Mouse (Mus musculus): ENCODE data around the gene Agpat3.
"Not testable (repeated sequence)": the region's sequence is repeated elsewhere in the genome, so short reads cannot be mapped to it uniquely, and the experiment has no call there.

Agpat3 gene

DNA sequence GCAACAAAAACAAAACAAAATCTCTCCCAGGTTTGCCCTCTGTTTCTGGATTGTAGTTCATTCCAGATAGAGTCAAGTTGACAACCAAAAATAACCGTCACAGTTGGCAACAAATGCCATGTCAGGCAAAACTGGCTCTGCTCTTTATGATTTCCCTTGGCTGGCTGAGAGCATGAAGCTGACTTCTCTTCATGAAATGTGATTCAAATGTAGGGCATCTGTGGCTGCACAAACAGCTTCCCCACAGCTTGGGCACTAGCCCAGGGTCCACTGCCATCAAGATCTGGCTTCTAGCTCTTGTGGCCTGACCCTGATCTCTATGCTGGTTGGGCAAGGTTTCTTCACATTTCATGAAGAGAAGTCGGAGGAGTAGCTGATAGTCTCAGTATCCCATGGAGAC lies 9.7 kb upstream of the Agpat3 start:
- DNase-seq (ENCODE audit: low read depth, low spot score): no peak

DNA sequence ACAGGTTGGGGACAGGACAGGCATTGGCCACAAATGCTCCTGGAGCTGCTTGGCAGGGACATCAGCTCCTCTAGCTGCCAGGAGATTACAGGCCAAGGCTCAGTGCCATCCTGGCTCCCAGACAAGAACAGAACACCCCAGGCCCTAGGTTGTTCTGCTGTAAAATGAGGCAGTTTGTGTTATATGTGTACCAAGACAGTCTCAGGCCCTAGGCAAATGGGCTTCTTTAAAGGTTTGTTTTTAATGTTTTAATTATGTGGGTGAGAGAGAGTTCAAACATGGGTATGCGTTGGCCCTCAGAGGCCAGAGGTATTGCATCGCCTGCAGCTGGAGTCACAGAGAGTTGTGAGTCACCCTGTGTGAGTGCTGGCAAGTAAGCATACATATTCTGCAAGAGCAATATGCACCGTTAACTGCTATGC lies 8.0 kb upstream of the Agpat3 start:
- DNase-seq (ENCODE audit: low read depth, low spot score): no peak

DNA sequence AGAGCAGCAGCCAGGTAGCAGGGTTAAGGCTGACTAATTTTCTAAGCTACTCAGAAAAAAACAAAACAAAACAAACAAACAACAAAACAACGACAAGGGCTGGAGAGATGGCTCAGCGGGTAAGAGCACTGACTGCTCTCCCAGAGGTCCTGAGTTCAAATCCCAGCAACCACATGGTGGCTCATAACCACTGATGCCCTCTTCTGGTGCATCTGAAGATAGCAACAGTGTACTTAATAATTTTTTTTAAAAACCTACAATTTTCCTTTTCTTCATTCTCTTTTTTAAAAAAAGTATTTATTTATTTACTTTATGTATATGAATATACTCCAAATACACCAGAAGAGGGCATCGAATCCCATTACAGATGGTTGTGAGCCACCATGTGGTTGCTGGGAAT lies 6.7 kb upstream of the Agpat3 start:
- not testable (repeated sequence) for DNase-seq (ENCODE audit: low read depth, low spot score)

DNA sequence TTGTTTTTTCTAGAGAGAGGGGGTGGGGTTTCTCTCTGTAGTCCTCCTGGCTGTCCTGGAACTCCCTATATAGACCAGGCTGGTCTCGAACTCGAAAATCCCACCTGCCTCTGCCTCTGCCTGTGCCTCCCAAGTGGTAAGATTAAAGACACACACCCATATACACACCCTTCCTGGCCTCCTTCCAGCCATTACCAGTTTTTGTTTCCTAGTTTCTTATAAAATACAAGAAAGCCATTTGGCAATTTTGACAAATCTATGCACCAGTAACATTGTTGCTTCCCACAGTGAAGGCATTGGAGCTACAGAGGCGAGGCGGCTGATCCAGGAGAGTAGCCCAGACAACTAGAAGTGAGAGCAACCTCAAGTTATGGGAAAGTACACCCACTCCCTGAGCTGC lies 6.0 kb upstream of the Agpat3 start:
- no peak for DNase-seq (ENCODE audit: low read depth, low spot score)

DNA sequence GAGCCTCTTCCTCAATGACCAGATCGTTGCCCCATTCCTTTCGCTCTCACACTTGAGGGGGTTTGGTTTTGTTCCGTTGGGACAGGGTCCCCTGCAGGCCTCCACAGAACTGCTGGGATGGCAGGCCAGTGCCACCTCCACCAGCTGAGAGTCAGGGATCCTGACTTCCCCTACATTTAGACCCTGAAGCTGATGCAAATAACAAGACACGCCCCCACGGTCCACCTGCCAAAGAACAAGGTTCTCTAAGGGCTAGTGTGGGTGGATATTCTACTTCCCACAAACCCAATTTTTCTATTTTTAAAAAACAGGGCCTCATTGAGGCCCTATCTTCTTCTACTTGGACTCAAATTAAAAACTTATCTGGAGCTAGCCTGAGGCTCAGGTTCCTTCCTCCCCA lies 5.5 kb upstream of the Agpat3 start:
- DNase-seq (ENCODE audit: low read depth, low spot score): no peak

DNA sequence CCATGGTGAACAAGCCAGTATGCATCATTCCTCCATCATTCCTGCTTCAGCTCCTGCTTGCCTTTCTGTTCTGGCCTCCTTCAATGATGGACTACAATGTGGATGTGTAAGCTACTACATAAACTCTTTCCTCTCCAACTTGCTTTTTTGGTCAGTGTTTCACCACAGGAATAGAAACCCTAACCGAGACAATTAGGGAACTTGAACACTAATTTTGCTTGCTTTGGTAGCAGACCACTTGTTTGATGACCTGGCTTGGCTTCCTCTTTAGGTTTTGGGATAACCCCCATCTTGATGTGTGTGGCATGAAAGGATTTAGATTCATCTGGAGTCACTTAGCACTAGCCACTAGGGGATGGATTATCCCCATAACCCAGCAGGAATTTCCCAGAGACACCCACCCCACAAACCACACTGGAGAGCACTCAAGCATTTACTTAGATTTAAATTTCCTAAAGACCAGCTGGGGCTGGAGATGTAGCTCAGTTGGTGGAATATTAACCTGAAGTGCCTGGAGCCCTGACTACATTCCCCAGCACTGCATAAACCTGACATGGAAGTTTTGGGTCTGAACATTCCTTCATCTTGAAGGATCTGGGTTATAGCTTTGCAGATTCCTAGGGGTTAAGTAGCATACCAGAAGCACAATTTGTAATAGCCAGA lies 3.8 kb upstream of the Agpat3 start:
- DNase-seq (ENCODE audit: low read depth, low spot score): no peak

DNA sequence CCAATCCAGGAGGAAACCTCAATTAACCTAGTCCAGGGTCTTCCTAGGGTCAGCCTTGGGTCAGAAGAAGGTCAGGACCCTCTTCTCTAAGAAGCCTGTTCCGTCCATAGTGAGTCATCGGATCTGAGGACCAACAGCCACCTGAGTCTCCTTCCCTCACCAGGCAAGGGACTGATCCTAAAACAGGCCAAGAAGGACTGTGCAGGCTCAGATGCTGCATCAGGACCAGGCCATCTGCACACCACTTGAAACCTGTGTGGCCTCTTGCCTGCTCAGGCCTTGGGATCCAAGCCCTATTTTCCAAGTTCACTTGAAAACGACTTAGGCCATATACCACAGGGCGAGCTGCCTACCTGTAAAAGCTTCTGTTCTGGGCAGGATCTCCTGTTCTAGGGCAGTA lies 907 bp upstream of the Agpat3 start:
- DNase-seq (ENCODE audit: low read depth, low spot score): no peak

DNA sequence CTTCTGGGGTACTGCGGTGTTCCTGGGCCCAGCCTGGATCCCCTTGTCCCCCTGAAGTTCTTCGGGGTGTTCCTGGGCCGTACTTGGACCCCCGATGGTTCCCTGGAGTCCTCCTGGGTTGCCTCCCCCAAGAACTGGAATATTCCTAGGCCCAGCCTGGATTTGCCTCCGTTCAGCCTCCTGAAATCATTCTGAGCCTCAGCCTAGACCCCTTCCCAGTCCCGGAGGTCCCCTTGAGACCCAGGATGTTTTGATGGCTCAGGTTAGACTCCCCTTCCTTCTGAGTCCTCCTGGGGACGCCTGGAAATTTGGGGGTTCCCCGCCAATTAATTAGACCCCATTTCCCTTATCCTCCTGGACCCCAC lies 359 bp upstream of the Agpat3 start:
- DNase-seq (ENCODE audit: low read depth, low spot score): no peak

DNA sequence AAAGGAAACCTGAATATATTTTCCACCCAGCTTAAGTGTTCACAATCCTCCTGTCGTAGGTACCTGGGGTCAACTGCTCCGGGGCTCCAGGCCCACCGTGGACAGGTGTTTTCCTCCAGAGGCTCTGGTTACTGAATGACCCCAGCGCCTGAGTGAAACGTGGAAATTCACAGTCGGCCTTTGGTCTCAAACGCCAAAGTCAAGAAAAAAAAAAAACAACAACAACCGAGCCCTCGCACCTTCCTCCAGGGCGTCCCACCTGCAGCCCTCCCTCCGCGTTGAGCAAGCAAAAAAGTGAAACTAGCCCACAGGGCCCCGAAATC lies 764 bp downstream of the Agpat3 start:
- DNase-seq (ENCODE audit: low read depth, low spot score): no peak

DNA sequence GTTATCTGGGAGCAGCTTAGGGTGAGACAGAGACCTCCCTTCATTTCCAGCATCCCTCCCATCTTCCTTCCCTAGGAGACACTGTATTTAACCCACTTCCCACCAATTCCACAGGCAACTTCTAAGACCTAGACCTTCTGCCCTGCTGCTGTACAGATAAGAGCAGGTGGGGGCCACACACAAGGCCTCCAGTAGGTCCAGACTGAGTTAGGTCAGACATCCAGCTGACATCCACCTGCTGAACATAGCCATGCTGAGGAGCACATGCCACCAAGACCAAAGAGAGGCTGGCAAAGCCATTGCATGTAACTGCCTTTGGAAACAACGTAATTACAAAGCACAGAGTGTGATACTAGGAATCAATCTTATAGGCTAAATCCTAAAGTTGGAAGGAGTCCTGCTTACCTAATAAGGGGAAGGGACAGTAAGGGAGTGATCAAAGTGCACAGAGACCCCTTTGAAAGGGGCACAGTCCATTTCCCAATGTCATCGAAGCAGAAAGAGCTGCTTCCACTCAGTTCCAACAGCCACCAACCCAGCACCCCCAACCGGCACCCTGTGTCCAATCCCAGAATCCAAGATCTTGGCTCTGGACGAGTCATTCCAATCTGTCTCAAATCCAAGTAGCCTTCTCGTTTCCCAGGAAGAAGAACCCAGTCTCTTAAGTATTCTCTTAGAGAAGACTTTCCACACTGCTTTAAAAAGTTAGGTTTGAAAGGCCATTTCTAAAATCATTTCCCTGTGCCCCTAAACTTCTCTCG lies 1.3 kb downstream of the Agpat3 start:
- no peak for DNase-seq (ENCODE audit: low read depth, low spot score)

DNA sequence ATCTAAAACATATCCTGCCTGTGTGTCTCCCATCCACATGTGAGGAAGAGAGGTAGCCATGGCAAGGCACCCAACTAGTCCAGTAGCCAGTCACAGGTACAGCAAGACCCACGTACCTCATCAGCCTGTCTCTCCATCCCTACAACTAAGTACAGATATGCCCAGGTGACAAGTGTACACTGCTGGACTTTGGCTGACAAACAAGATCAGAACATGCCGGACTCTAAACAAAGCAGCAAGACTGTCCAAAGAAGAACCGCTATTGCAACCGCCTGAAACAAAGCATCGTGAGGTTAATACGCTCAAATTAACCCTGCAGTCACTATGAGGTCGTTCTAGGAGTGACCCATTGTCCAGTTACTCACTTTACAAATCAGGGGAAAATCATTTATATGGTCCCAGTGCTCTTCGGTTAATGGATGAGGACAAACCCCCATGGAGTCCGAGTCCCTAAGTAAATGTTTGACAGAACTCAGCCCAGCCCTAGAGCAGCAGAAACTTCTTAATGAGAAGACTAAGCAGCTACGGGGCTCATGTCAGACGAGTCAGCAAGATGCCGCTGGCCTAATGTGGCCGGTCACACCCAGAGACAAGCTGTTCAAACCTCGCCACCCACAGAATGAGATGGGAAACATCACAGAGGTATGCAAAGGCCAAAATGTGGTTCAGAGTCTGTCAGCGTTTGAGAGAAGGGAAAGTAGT lies 2.7 kb downstream of the Agpat3 start:
- DNase-seq (ENCODE audit: low read depth, low spot score): no peak

DNA sequence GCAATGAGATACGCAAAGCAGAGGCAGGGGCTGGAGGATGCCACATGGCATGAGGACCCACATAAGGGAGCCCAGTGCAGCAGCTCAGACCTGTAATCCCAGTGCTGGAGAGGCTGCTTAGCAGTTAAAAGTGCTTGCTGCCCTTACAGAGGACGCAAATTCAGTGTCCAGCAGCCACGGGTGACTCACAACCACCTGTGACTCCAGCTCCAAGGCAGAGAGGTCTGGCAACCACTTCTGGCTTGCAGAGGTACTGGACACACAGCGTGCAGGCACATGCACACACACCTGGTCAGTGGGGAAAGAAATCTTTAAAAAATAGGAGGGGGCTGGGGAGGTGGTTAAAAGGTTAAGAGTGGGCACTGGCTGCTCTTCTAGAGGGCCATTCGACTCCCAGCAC lies 4.1 kb downstream of the Agpat3 start:
- no peak for DNase-seq (ENCODE audit: low read depth, low spot score)

DNA sequence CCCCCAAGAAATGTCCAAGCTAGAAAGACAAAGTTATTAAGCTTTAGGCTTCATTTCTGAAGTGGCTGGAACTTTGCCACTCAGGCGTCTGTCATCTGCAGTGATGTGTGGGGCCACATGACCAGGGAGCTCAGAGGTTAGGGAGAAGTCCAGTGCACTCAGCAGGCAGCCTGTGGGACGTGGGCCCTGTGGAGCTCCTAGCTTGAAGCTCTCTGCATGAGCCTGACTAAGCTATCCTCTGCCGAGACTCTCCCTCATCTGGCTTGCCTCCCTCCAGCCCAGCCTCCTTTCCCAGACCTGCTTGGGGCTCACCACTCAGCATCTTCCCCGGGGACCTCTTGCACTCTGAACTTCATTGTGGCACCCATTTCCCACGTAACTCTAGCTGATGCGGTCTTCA lies 4.8 kb downstream of the Agpat3 start:
- DNase-seq (ENCODE audit: low read depth, low spot score): no peak

DNA sequence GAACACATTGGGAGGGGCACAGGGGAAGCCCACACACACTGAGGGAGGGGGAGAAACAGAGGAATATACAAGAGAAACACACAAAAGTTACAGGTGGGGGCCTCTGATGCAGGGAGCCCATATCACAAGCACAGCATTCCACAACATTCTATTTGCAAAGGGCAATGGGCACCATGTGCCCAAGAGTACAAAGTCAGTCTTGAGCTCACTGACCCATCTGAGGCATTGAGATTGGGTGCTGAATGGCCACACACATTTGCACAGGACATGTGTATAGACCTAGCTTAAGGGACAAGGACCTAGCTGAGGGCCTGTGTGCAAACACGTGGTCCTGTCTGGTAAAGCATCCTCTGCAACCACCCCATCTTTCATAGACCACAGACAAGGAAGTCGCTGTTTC lies 6.8 kb downstream of the Agpat3 start:
- no peak for DNase-seq (ENCODE audit: low read depth, low spot score)

DNA sequence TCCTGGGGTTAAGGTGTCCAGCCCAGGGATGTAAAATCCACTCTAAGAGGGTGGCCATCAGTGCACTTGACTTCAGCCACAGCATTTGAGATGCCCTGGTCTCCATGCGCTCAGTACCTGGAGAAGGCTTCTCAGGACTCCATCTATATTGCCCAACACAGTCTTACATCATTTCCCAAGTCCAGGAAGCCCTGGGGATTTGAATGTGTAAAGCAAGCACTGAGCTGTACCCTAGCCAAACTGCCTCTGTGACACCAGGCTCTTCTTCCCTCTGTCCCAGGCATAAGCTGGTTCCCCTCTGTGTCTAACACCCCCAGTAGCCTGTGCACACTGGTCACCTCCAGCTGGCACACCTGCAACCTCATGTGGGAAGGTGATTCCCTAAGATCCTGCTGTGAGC lies 10.2 kb downstream of the Agpat3 start:
- no peak for DNase-seq (ENCODE audit: low read depth, low spot score)

DNA sequence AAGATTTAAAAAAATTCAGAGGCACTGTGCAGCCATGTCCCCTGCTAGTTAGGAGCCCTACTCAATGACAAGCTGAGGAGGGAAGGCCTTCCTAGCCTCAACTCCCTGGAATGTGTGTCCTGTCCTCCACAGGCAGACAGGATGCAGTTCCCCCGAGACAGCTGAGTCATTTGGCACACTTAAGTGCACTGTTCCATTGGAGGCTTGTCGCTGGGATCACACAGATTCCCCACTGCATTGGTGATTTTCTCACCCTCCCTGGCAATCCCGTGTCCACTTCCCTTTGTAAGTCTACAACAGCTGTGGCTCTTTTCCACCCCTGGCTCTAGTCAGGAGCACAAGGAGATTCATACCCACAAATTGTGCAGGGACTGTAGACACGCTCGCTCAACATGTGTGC lies 14.1 kb downstream of the Agpat3 start:
- no peak for DNase-seq (ENCODE audit: low read depth, low spot score)

DNA sequence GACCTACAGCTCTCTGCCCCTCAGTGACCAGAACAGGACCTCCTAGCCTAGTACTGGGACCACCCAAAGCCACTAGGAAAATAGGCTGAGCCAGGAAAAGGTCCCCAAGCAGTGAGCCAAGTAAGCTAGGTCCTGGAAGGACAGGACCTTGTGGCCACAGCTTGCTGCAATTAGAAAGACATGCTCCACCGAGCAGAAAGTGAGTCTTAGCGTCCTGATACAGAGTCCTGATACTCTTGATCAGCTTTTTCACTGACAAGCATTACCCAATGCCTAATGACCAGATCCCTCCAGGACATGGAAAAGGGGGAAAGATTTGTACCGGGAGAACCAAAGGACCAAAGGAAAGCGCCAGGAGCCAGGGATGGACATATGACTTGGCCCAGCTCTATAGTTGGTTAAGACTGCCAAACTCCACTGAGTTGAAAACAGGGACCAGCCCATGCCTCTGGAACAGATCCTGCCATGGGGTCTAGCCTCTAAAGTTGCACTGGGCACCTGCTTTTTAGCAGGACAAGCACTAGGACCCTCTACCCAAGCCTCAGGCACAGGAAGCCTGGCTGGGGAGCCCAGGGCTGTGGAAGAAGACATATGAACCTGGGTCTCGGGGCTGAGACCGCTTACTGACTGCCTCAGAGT lies 17.2 kb downstream of the Agpat3 start:
- no peak for DNase-seq (ENCODE audit: low read depth, low spot score)

DNA sequence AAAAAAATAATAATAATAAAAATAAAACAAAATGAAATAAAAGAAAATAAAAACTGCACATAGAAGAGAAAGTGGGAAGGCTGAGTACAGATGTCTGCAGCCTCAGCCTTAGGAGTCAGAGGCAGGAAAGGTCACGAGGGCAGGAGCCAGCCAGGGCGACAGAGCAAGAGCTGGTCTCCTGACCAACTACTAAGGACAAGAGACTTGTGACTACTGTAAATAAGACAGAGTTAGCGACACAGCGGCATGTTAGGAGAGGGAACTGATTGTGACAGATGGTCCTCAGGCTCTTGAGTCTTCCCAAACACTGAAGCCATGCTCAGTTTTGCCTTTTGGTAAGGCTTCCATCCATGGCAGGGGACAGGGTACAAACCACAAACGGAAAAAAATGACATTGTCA lies 20.7 kb downstream of the Agpat3 start:
- DNase-seq (ENCODE audit: low read depth, low spot score): no peak

DNA sequence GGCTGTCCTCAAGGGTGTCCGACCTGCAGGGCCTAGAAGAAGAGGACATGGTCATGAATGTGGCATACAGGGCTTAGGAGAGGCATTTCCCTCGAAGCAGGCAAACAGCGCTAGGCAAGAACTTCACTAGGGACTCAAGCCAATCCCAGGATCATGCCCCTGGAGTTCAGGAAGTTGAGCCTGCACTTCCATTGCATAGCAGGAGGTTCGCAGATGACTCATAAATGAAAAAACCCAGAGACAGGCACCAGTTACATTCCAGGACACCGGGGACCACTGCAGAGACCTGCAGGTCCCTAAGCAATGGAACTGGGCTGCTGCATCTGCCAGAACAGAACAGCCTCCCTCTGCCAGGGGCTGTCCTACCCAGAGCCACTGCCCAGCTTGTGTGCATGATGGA lies 23.0 kb downstream of the Agpat3 start:
- DNase-seq (ENCODE audit: low read depth, low spot score): no peak

DNA sequence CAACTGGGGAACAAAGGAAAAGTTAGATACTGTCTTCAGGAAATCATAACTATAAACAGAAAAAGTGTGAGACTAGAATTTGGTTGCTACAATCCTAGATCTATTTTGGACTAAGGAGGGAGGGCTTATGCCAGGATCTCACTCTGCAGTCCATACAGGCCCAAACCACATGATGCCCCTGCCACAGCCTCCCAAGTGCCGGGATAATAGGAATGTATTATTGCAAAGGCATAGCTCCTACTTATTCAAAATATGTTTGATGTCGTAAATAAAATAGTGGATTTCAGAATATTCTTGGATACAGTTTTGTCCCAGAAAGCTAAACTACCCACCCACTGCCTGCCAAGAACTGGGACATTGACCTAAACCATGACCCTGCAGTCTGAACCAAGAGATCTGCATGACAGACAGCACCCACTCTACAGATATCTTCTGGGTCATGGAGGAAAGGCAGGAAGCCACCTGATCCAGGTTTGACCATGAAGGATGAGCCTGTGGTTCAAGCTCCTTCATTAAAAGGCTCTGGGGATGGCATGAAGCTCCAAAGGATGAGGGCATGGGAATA lies 24.2 kb downstream of the Agpat3 start:
- no peak for DNase-seq (ENCODE audit: low read depth, low spot score)

DNA sequence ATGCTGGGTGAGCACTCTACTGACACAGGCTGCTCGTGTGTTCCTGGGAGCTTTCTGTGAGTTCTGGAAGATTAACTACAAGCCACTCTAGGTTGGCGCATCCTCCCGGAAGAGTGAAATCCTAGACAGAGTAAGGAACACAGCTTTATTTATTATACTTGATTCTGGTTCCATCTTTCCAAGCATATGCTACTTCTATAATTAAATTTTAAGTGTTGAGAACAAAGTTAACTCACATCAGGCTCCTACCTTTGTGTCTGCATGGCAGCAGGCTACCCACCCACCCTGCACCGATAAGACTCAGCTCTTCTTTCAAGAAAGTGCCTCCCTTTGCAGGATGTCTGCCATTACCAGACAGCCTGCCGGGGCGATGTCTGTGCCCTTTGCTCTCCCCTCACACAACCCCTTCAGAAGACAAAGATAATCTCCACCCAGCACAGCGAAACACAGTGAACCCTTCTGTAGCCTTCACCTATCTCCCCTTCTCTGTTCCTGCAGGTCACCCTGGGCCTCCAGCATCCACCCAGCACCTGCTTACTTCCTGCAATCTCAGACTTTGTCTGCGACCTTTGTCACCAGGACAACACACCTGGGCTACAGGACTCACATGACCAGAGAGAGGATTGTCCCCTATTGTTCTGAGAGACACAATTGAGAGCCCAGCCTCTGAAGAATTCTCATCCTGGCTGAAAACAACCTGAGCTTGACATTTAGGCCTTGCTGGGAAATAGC lies 26.2 kb downstream of the Agpat3 start:
- DNase-seq (ENCODE audit: low read depth, low spot score): no peak

Data from retina, adult 2 months (tissue).